Mouse (Mus musculus) heart, embryonic 11.5 days (tissue): Measurements from ENCODE around the gene Rapgef6. TPM values are rescaled to one million over a fixed set of nuclear protein-coding genes. Genes with fewer than 3 reads are reported as not detected.

Experiments used
- ATAC-seq: fragments of 200-750 bp; cut with Nextera tagmentation; replicated peaks from 2 replicates; pipeline ENCODE4 v1.8.0; 2017; ENCODE audit warnings: moderate library complexity; ENCODE audit not compliant: insufficient number of reproducible peaks, low FRiP score, low TSS enrichment
- H3K27ac ChIP-seq: fragments of 300-500 bp; sonication (generic); 2 replicates; pipeline ENCODE4 v1.5.1; 2014; ENCODE audit warnings: mild to moderate bottlenecking, low read depth, low read length
- H3K27me3 ChIP-seq: fragments of 300-500 bp; sonication (generic); 2 replicates; pipeline ENCODE4 v1.6.1; 2014; ENCODE audit warnings: mild to moderate bottlenecking, low read length, mixed read lengths; ENCODE audit not compliant: control insufficient read depth, insufficient read depth
- H3K36me3 ChIP-seq: fragments of 300-500 bp; sonication (generic); 2 replicates; pipeline ENCODE4 v1.6.1; 2014; ENCODE audit warnings: mild to moderate bottlenecking, low read length, moderate library complexity, mixed read lengths; ENCODE audit not compliant: control insufficient read depth, insufficient read depth
- H3K4me1 ChIP-seq: fragments of 300-500 bp; sonication (generic); 2 replicates; pipeline ENCODE4 v1.6.1; 2014; ENCODE audit warnings: low read length; ENCODE audit not compliant: control insufficient read depth, insufficient read depth
- H3K4me2 ChIP-seq: fragments of 300-500 bp; sonication (generic); 2 replicates; pipeline ENCODE4 v1.6.1; 2014; ENCODE audit warnings: mild to moderate bottlenecking, moderate library complexity
- H3K4me3 ChIP-seq: fragments of 300-500 bp; sonication (generic); 2 replicates; pipeline ENCODE4 v1.5.1; 2014; ENCODE audit warnings: low read depth, low read length
- H3K9ac ChIP-seq: fragments of 300-500 bp; sonication (generic); 2 replicates; pipeline ENCODE4 v1.6.1; 2014; ENCODE audit warnings: mild to moderate bottlenecking, low read depth, low read length, moderate library complexity
- H3K9me3 ChIP-seq: fragments of 300-500 bp; sonication (generic); replicated peaks from 2 replicates; pipeline ENCODE4 v1.6.1; 2016; ENCODE audit warnings: low read length; ENCODE audit not compliant: control insufficient read depth
- WGBS: fragments of 180-500 bp; shearing (Covaris S2); extraction: QIAGEN DNeasy Blood & Tissue Kit; methylation state at CpG from one replicate; pipeline ENCODE4 v1.1.7; 2014; ENCODE audit not compliant: insufficient replicate concordance; 5-methylcytosine and 5-hydroxymethylcytosine counted together
- polyA plus RNA-seq: library from polyadenylated mRNA; unstranded; fragments of >200 nt; fragmentation: Nextera tagmentation; extraction: Ambion mirVana; gene quantifications from 2 replicates; pipeline ENCODE4 v1.2.1, GENCODE M21; 2014

Gene Rapgef6
- polyA plus RNA-seq, 1 experiment from 2014 or later: 28.6 TPM

DNA sequence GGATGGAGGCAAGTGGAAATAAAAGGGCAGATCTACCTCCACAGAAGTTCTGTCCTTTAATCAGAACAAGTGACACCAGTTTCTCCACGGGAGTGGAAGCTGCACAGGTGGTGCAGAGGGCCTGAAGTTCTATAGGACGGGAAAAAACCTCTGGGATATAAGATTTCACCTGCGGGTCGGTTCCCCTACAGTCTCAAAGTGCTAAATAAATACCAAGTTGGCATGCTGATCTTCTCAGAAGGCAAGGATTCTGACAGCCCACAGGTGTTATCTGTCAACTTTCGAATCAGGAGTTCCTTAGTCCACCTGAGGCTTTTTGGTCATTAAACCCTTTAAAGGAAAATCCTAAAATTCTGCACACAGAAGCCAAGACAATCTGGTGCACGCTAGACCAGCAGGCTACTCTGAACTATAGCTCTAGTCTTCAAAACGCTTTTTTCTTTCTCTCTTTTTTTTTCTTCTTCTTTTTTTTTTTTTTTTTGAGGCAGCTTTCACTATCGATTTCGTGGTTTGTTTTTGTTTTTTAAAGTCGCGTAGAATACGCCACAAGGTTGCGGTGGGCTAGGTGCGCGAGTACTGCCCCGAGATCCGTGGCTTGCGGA, 619 bp upstream of the Rapgef6 start:
- 1% methylated on average over 18 of the region's 18 CpGs for WGBS
- H3K4me3 ChIP-seq: peak overlapping the region; percentile 98
- peak overlapping the region; percentile 77 for H3K9ac ChIP-seq
- H3K4me1 ChIP-seq: peaks cover 23% of the 10 kb centered on the region
- H3K27me3 ChIP-seq: no peaks in the 10 kb centered on the region
- H3K36me3 ChIP-seq: no peaks in the 10 kb centered on the region
- H3K9me3 ChIP-seq: no peaks in the 10 kb centered on the region
- H3K4me2 ChIP-seq: peak overlapping the region; percentile 64
- H3K27ac ChIP-seq: peak overlapping the region; percentile 92
- ATAC-seq: no peak

DNA sequence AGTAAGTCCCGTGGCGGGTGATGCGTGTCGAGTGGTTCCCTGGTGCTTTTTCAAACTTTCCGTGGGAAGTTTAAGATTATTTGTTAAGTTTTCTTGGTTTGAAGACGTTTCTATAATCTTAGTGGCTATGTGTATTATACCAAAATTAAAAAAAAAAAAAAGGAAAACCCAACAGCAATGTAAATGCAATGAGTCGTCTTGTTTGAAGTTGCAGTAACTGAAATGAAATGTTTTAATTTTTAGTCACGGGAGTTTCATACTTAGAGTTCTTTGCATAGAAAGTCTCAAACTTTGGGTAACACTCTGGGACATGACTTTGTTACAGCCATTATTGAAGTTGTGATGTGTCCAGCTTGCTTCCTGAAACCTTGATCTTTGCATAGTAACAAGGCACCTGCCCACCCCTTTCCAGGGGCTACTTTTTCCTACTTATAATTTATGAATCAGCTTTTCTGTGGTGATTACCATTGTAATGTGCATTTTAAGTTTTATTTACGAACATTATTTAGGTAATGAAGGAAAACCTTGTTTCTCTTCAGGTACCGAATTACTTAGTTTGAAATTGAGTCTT, 869 bp downstream of the Rapgef6 start:
- Histone ChIP-seq H3K4me2 (peak overlapping the region; percentile 66), H3K9me3 (no peaks in the 10 kb centered on the region), H3K9ac (peak overlapping the region; percentile 97), H3K27me3 (no peaks in the 10 kb centered on the region), H3K36me3 (no peaks in the 10 kb centered on the region), H3K4me1 (peaks cover 23% of the 10 kb centered on the region), H3K27ac (peak overlapping the region; percentile 97), H3K4me3 (peak overlapping the region; percentile 98)
- ATAC-seq: no peak
- WGBS: 14% methylated on average over 10 of the region's 10 CpGs

DNA sequence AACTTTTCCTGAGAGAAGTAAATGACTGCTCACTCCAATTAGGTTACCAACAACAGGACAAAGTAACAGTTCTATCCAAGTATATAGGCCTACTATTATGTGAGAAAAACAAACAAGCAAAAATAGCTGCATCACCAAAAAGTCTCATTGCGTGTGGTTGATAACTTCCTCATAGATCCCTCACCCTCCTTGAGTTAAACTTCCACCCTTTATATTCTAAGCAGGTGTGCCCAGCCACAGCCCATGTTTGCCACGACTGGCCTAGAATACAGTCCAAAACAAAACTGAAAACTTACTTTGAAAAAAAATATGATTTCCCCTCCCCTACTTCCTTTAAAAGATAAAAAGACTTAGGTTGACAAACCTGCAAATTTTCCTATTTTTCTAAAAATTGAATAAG, 5.4 kb downstream of the Rapgef6 start:
- Histone ChIP-seq H3K9ac (no peak overlapping the region), H3K27me3 (no peaks in the 10 kb centered on the region), H3K4me3 (no peak overlapping the region), H3K27ac (no peak overlapping the region), H3K9me3 (no peaks in the 10 kb centered on the region), H3K4me1 (peaks cover 30% of the 10 kb centered on the region), H3K4me2 (no peak overlapping the region), H3K36me3 (no peaks in the 10 kb centered on the region)
- 84% methylated on average over 2 of the region's 2 CpGs for WGBS
- no peak for ATAC-seq

DNA sequence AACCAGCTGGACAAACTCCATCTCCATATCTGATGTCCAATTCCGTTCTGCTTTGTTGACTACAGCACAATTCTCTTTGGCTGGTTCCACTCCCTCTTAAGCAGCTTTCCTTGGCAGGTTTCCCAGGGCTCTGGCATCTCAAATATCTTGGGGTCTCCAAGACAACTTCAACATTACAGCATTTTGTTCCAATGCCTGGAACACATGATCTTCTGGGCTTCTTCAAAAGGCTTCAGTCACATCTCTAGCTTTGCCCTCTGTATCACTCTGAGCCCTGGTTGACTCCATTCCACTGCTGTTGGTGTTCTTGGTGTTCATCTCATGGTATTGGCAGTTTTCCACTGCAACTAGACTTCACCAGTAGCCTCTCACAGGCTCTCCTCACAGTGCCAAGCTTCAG, 7.7 kb downstream of the Rapgef6 start:
- no peak overlapping the region for H3K4me2 ChIP-seq
- WGBS: 46% methylated on average over 1 of the region's 1 CpGs
- no peaks in the 10 kb centered on the region for H3K27me3 ChIP-seq
- peaks cover 24% of the 10 kb centered on the region for H3K4me1 ChIP-seq
- no peaks in the 10 kb centered on the region for H3K36me3 ChIP-seq
- no peak; the same call in 1 of the 2 replicates for ATAC-seq
- no peaks in the 10 kb centered on the region for H3K9me3 ChIP-seq
- H3K9ac ChIP-seq: no peak overlapping the region
- H3K4me3 ChIP-seq: no peak overlapping the region
- peak overlapping the region; percentile 75 for H3K27ac ChIP-seq

DNA sequence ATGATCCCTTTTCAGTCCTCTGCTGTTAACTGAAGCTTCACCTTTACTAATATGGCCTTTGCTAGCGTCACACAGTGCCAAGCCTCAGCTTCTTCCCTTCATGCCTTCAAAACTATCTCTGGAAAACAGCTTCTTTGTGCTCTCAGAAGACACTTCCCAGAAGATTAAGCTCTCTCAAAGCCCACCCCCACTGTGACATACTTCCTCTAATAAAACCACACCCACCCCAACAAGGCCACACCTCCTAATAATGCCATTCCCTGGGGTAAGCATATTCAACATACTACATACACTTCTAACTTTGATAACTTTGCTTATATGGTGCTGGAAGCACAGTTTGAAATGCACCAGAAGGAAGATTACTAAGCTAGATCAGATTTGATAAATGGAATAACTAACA, 8.3 kb downstream of the Rapgef6 start:
- H3K27me3 ChIP-seq: no peaks in the 10 kb centered on the region
- H3K9me3 ChIP-seq: no peaks in the 10 kb centered on the region
- no peak overlapping the region for H3K4me3 ChIP-seq
- H3K36me3 ChIP-seq: no peaks in the 10 kb centered on the region
- no peak overlapping the region for H3K9ac ChIP-seq
- no peak for ATAC-seq
- 84% methylated on average over 1 of the region's 1 CpGs for WGBS
- no peak overlapping the region for H3K4me2 ChIP-seq
- H3K27ac ChIP-seq: peak overlapping the region; percentile 75
- H3K4me1 ChIP-seq: peaks cover 21% of the 10 kb centered on the region

DNA sequence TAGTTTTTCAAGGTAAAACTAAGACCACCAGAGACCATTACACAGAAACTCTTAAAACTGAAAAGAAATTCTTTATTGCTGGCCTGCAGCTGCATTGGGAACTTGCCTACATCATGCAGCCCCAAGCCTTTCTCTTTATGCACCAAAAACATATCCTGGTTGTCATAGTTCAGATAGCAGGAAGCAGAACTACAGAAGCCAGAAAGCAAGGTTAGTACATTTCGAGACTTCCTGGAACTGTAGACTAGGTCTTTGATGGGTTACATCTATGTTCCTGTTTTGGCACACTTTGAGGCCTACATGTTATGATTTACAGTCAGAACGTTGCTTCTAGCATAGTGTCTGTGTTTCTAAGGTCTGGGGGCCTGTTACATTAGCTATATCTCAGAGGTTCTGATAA, 11.2 kb downstream of the Rapgef6 start:
- H3K4me2 ChIP-seq: no peak overlapping the region
- H3K4me1 ChIP-seq: peaks cover 12% of the 10 kb centered on the region
- ATAC-seq: no peak
- H3K36me3 ChIP-seq: no peaks in the 10 kb centered on the region
- H3K27me3 ChIP-seq: no peaks in the 10 kb centered on the region
- H3K27ac ChIP-seq: no peak overlapping the region
- 79% methylated on average over 2 of the region's 2 CpGs for WGBS
- H3K9me3 ChIP-seq: no peaks in the 10 kb centered on the region
- H3K9ac ChIP-seq: no peak overlapping the region
- no peak overlapping the region for H3K4me3 ChIP-seq

DNA sequence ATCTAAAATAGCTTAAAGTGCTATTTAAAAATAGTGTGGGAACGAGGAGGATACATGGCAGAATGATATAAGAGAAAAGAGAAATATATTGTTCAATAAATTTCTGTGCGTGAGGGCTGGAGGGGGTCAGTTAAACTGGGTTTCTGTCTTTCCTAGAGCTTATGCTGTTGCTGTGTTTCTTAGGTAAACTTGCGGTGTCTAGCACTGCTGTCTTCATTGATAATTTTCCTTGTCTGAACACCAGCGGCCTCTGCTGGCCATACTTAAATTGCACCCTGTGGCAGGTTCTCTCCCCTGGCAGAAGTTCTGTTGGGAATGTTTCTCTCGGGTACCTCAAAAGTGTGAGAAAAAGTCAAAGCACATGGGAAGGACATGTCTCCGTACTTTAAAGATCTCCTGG, 12.2 kb downstream of the Rapgef6 start:
- no peak for ATAC-seq
- peaks cover 11% of the 10 kb centered on the region for H3K4me1 ChIP-seq
- WGBS: 49% methylated on average over 6 of the region's 6 CpGs

DNA sequence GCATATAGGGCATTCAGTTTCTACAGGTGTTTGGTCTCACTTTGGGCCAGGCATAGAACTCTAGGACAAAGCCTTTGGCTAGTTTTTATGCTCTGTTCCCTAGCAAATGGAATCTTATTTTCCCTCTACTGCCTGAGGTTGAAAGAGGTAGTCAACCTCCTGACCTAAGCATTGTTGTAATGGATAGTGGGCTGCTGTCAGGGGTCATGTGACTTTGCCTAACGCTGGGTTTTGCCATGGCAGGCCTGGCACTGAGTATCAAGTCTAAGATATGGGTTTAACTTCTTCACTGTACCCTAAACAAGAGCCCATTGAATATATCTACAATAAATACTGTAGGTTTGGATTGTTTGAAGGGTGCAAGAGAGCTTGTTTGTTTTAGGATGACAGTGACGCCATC, 16.4 kb downstream of the Rapgef6 start:
- 69% methylated on average over 2 of the region's 2 CpGs for WGBS
- H3K4me3 ChIP-seq: no peak overlapping the region
- ATAC-seq: no peak
- H3K36me3 ChIP-seq: no peaks in the 10 kb centered on the region
- H3K9me3 ChIP-seq: no peaks in the 10 kb centered on the region
- no peaks in the 10 kb centered on the region for H3K27me3 ChIP-seq
- no peaks in the 10 kb centered on the region for H3K4me1 ChIP-seq
- no peak overlapping the region for H3K27ac ChIP-seq
- no peak overlapping the region for H3K4me2 ChIP-seq
- H3K9ac ChIP-seq: no peak overlapping the region

More for the DNA sequence above, 12.2 kb downstream of the Rapgef6 start:
- Histone ChIP-seq H3K9ac (no peak overlapping the region), H3K27me3 (no peaks in the 10 kb centered on the region), H3K4me3 (no peak overlapping the region), H3K36me3 (no peaks in the 10 kb centered on the region), H3K9me3 (no peaks in the 10 kb centered on the region), H3K4me2 (no peak overlapping the region), H3K27ac (no peak overlapping the region)

DNA sequence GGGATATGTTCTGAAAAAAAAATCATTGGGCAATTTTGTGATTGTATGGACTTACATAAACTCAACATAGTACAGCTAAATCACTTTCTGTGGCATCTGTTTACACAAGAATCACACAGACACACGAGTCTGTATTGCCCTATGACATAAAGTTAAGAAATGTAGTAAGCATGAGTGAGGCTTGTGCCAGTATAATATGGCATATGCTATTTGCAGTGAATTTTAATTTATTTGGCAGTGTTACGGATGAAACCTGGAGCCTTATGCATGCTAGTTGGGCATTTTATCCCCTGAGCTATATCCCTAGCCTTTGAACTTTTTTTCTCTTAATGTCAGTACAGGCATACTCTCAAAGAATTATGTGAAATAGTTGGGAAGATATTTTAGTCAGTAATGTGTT, 16.8 kb downstream of the Rapgef6 start:
- H3K27ac ChIP-seq: no peak overlapping the region
- no peak overlapping the region for H3K9ac ChIP-seq
- H3K9me3 ChIP-seq: no peaks in the 10 kb centered on the region
- 89% methylated on average over 2 of the region's 2 CpGs for WGBS
- H3K27me3 ChIP-seq: no peaks in the 10 kb centered on the region
- no peak for ATAC-seq
- no peaks in the 10 kb centered on the region for H3K36me3 ChIP-seq
- no peak overlapping the region for H3K4me3 ChIP-seq
- no peak overlapping the region for H3K4me2 ChIP-seq
- H3K4me1 ChIP-seq: no peaks in the 10 kb centered on the region
